Mouse (Mus musculus): ENCODE measurements at regions not wholly inside any gene's neighbourhood (a gene's known extent, or its start where the extent isn't known, plus 50 kb on each side); places are given as distances from the start of the nearest gene placed in this dataset.

GRCm38 (mm10) chr13:91352311-91352710, 107.8 kb upstream of the Ssbp2 start:
- no peak for TF ChIP-seq POLR2A (IDR thresholded peaks at IDR 0.05; ENCODE audit: low read depth, low read length)
- TF ChIP-seq CTCF (IDR thresholded peaks at IDR 0.05; ENCODE audit: extremely low read depth, insufficient read length, insufficient replicate concordance, low read depth, low read length): no peak
- Histone ChIP-seq H3K36me3 (ENCODE audit: control insufficient read depth, insufficient read depth, low read length) (no peaks in the 10 kb centered on the region), H3K4me3 (ENCODE audit: low read depth, low read length) (no peak overlapping the region), H3K27me3 (ENCODE audit: control insufficient read depth, insufficient read depth, low read length) (no peaks in the 10 kb centered on the region), H3K27ac (ENCODE audit: insufficient read depth, low read depth, low read length) (no peak overlapping the region), H3K4me1 (ENCODE audit: control insufficient read depth, insufficient read depth, insufficient read length, low read length) (no peaks in the 10 kb centered on the region; the same call in 1 of the 2 replicates)
- 71% methylated on average over 8 of the region's 8 CpGs for WGBS

GRCm38 (mm10) chr13:91356516-91356915, 103.6 kb upstream of the Ssbp2 start:
- no peak overlapping the region for H3K27ac ChIP-seq (ENCODE audit: insufficient read depth, low read depth, low read length)
- H3K4me3 ChIP-seq (ENCODE audit: low read depth, low read length): no peak overlapping the region
- 81% methylated on average over 9 of the region's 9 CpGs for WGBS
- no peaks in the 10 kb centered on the region for H3K27me3 ChIP-seq (ENCODE audit: control insufficient read depth, insufficient read depth, low read length)
- H3K4me1 ChIP-seq (ENCODE audit: control insufficient read depth, insufficient read depth, insufficient read length, low read length): no peaks in the 10 kb centered on the region; the same call in 1 of the 2 replicates
- no peak for TF ChIP-seq CTCF (IDR thresholded peaks at IDR 0.05; ENCODE audit: extremely low read depth, insufficient read length, insufficient replicate concordance, low read depth, low read length)
- no peak for TF ChIP-seq POLR2A (IDR thresholded peaks at IDR 0.05; ENCODE audit: low read depth, low read length)
- no peaks in the 10 kb centered on the region for H3K36me3 ChIP-seq (ENCODE audit: control insufficient read depth, insufficient read depth, low read length)

GRCm38 (mm10) chr13:91360121-91360520, 100.0 kb upstream of the Ssbp2 start:
- 0 out of 2 replicates have a peak, but pooled peaks cover 2% of the 10 kb centered on the region for H3K4me1 ChIP-seq (ENCODE audit: control insufficient read depth, insufficient read depth, insufficient read length, low read length)
- H3K27me3 ChIP-seq (ENCODE audit: control insufficient read depth, insufficient read depth, low read length): no peaks in the 10 kb centered on the region
- H3K27ac ChIP-seq (ENCODE audit: insufficient read depth, low read depth, low read length): no peak overlapping the region
- no peak for TF ChIP-seq CTCF (IDR thresholded peaks at IDR 0.05; ENCODE audit: extremely low read depth, insufficient read length, insufficient replicate concordance, low read depth, low read length)
- no peak for TF ChIP-seq POLR2A (IDR thresholded peaks at IDR 0.05; ENCODE audit: low read depth, low read length)
- WGBS: 72% methylated on average over 6 of the region's 6 CpGs
- no peak overlapping the region for H3K4me3 ChIP-seq (ENCODE audit: low read depth, low read length)
- H3K36me3 ChIP-seq (ENCODE audit: control insufficient read depth, insufficient read depth, low read length): no peaks in the 10 kb centered on the region

GRCm38 (mm10) chr13:91365270-91365952, 94.7 kb upstream of the Ssbp2 start:
- H3K4me3 ChIP-seq (ENCODE audit: low read depth, low read length): no peak overlapping the region
- no peaks in the 10 kb centered on the region for H3K36me3 ChIP-seq (ENCODE audit: control insufficient read depth, insufficient read depth, low read length)
- no peaks in the 10 kb centered on the region for H3K27me3 ChIP-seq (ENCODE audit: control insufficient read depth, insufficient read depth, low read length)
- H3K4me1 ChIP-seq (ENCODE audit: control insufficient read depth, insufficient read depth, insufficient read length, low read length): peaks cover 3% of the 10 kb centered on the region; the same call in 1 of the 2 replicates
- TF ChIP-seq CTCF (IDR thresholded peaks at IDR 0.05; ENCODE audit: extremely low read depth, insufficient read length, insufficient replicate concordance, low read depth, low read length): no peak
- no peak for TF ChIP-seq POLR2A (IDR thresholded peaks at IDR 0.05; ENCODE audit: low read depth, low read length)
- 41% methylated on average over 2 of the region's 2 CpGs for WGBS
- no peak overlapping the region for H3K27ac ChIP-seq (ENCODE audit: insufficient read depth, low read depth, low read length)

- no peak overlapping the region for H3K4me3 ChIP-seq (ENCODE audit: low read depth, low read length)
- no peak overlapping the region for H3K27ac ChIP-seq (ENCODE audit: insufficient read depth, low read depth, low read length)
- H3K36me3 ChIP-seq (ENCODE audit: control insufficient read depth, insufficient read depth, low read length): no peaks in the 10 kb centered on the region
- 79% methylated on average over 4 of the region's 4 CpGs for WGBS
- TF ChIP-seq POLR2A (IDR thresholded peaks at IDR 0.05; ENCODE audit: low read depth, low read length) (no peak), CTCF (IDR thresholded peaks at IDR 0.05; ENCODE audit: extremely low read depth, insufficient read length, insufficient replicate concordance, low read depth, low read length) (no peak)
- no peaks in the 10 kb centered on the region for H3K27me3 ChIP-seq (ENCODE audit: control insufficient read depth, insufficient read depth, low read length)
- H3K4me1 ChIP-seq (ENCODE audit: control insufficient read depth, insufficient read depth, insufficient read length, low read length): peaks cover 5% of the 10 kb centered on the region
Measured at GRCm38 (mm10) chr13:91366540-91366939, 93.5 kb upstream of the Ssbp2 start.

- H3K27me3 ChIP-seq (ENCODE audit: control insufficient read depth, insufficient read depth, low read length): no peaks in the 10 kb centered on the region
- H3K4me3 ChIP-seq (ENCODE audit: low read depth, low read length): no peak overlapping the region
- H3K36me3 ChIP-seq (ENCODE audit: control insufficient read depth, insufficient read depth, low read length): no peaks in the 10 kb centered on the region
- TF ChIP-seq CTCF (IDR thresholded peaks at IDR 0.05; ENCODE audit: extremely low read depth, insufficient read length, insufficient replicate concordance, low read depth, low read length): no peak
- TF ChIP-seq POLR2A (IDR thresholded peaks at IDR 0.05; ENCODE audit: low read depth, low read length): no peak
- H3K27ac ChIP-seq (ENCODE audit: insufficient read depth, low read depth, low read length): no peak overlapping the region
- WGBS: 66% methylated on average over 7 of the region's 7 CpGs
- peaks cover 9% of the 10 kb centered on the region for H3K4me1 ChIP-seq (ENCODE audit: control insufficient read depth, insufficient read depth, insufficient read length, low read length)
Measured at GRCm38 (mm10) chr13:91367896-91368556, 92.1 kb upstream of the Ssbp2 start.

GRCm38 (mm10) chr13:91368664-91369063, 91.4 kb upstream of the Ssbp2 start:
- Histone ChIP-seq H3K27ac (ENCODE audit: insufficient read depth, low read depth, low read length) (no peak overlapping the region), H3K4me3 (ENCODE audit: low read depth, low read length) (no peak overlapping the region), H3K27me3 (ENCODE audit: control insufficient read depth, insufficient read depth, low read length) (no peaks in the 10 kb centered on the region), H3K4me1 (ENCODE audit: control insufficient read depth, insufficient read depth, insufficient read length, low read length) (peaks cover 9% of the 10 kb centered on the region), H3K36me3 (ENCODE audit: control insufficient read depth, insufficient read depth, low read length) (no peaks in the 10 kb centered on the region)
- TF ChIP-seq POLR2A (IDR thresholded peaks at IDR 0.05; ENCODE audit: low read depth, low read length) (no peak), CTCF (IDR thresholded peaks at IDR 0.05; ENCODE audit: extremely low read depth, insufficient read length, insufficient replicate concordance, low read depth, low read length) (no peak)
- 84% methylated on average over 7 of the region's 7 CpGs for WGBS

All from small intestine, adult 2 months (tissue).